Mouse (Mus musculus): Measurements from ENCODE around the gene Tbce.

DNA sequence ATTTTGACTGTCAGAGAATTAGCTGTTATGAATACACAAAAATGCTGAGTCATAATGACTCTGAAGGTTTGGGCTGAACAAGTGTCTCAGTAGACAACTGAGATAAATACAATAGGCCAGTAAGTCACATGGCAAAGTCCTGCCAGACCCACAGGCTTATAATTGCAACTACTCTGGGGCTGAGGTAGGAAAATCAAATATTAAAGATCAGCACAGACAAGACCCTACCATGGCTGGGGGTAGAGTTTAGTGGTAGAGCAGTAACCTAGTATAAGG lies 5.4 kb downstream of the Tbce start:
- no peak for TF ChIP-seq POLR2AphosphoS2 (IDR thresholded peaks at IDR 0.05; ENCODE audit: low read length)
- TF ChIP-seq CTCF (IDR thresholded peaks at IDR 0.05 in 2 of 3, conservative IDR thresholded peaks at IDR 0.05 in 1 of 3; ENCODE audit: control insufficient read depth in 1 of 3, insufficient read depth in 1 of 3, low read depth in 2 of 3, low read length in 3 of 3, poor library complexity in 1 of 3, severe bottlenecking in 1 of 3), result no peak
- peak; percentile 70 to 86 for TF ChIP-seq EP300 (IDR thresholded peaks at IDR 0.05; ENCODE audit: low read depth in 1 of 2, low read length in 2 of 2)
- peak; percentile 87 for TF ChIP-seq USF1 (IDR thresholded peaks at IDR 0.05; ENCODE audit: low read depth, low read length)
- no peak for TF ChIP-seq RAD21 (IDR thresholded peaks at IDR 0.05; ENCODE audit: low read depth, low read length)
- peak; percentile 62; the same call in 1 of the 2 replicates for TF ChIP-seq GATA1 (IDR thresholded peaks at IDR 0.05; ENCODE audit: low read depth, low read length)
- TF ChIP-seq POLR2AphosphoS5 (IDR thresholded peaks at IDR 0.05; ENCODE audit: borderline replicate concordance, low read depth, low read length), result no peak
- TF ChIP-seq ELF1 (IDR thresholded peaks at IDR 0.05; ENCODE audit: low read depth, low read length), result no peak
- no peak for TF ChIP-seq POLR2A (IDR thresholded peaks at IDR 0.05; ENCODE audit: control insufficient read depth in 1 of 2, insufficient read depth in 1 of 2, low read depth in 1 of 2, low read length in 2 of 2, poor library complexity in 1 of 2)
- TF ChIP-seq E2F4 (IDR thresholded peaks at IDR 0.05; ENCODE audit: borderline replicate concordance, low read depth, low read length), result no peak
- no peak for TF ChIP-seq ZC3H11A (IDR thresholded peaks at IDR 0.05; ENCODE audit: low read depth, low read length)
- no peak for TF ChIP-seq ZNF384 (IDR thresholded peaks at IDR 0.05; ENCODE audit: low read depth, low read length)

Measured in MEL (cell line).